Mouse (Mus musculus): ENCODE results near the gene Megf11.

The Megf11 gene

GRCm38 (mm10) chr9:64557846-64558530 is 172.6 kb downstream of the Megf11 start:
- no peak for DNase-seq (ENCODE audit: low read depth)

- DNase-seq (ENCODE audit: low read depth): peak; percentile 93
Measured at GRCm38 (mm10) chr9:64564315-64564767, 178.9 kb downstream of the Megf11 start.

- DNase-seq (ENCODE audit: low read depth): no peak
Measured at GRCm38 (mm10) chr9:64565915-64566314, 180.5 kb downstream of the Megf11 start.

- no peak for DNase-seq (ENCODE audit: low read depth)
Measured at GRCm38 (mm10) chr9:64566376-64566775, 180.9 kb downstream of the Megf11 start.

- DNase-seq (ENCODE audit: low read depth): no peak
Measured at GRCm38 (mm10) chr9:64567482-64567881, 182.1 kb downstream of the Megf11 start.

- no peak for DNase-seq (ENCODE audit: low read depth)
Measured at GRCm38 (mm10) chr9:64568467-64569260, 183.2 kb downstream of the Megf11 start.

GRCm38 (mm10) chr9:64570448-64570847 is 185.0 kb downstream of the Megf11 start:
- DNase-seq (ENCODE audit: low read depth): no peak

- DNase-seq (ENCODE audit: low read depth): no peak
Measured at GRCm38 (mm10) chr9:64571091-64571490, 185.7 kb downstream of the Megf11 start.

GRCm38 (mm10) chr9:64572629-64573190 is 187.3 kb downstream of the Megf11 start:
- peak; percentile 5 for DNase-seq (ENCODE audit: low read depth)

- no peak for DNase-seq (ENCODE audit: low read depth)
Measured at GRCm38 (mm10) chr9:64575658-64576057, 190.2 kb downstream of the Megf11 start.

- no peak for DNase-seq (ENCODE audit: low read depth)
Measured at GRCm38 (mm10) chr9:64576143-64576878, 190.9 kb downstream of the Megf11 start.

GRCm38 (mm10) chr9:64577156-64577555 is 191.7 kb downstream of the Megf11 start:
- DNase-seq (ENCODE audit: low read depth): no peak

- DNase-seq (ENCODE audit: low read depth): no peak
Measured at GRCm38 (mm10) chr9:64578014-64578413, 192.6 kb downstream of the Megf11 start.

GRCm38 (mm10) chr9:64579306-64579705 is 193.9 kb downstream of the Megf11 start:
- no peak for DNase-seq (ENCODE audit: low read depth)

- no peak for DNase-seq (ENCODE audit: low read depth)
Measured at GRCm38 (mm10) chr9:64586292-64586691, 200.9 kb downstream of the Megf11 start.

GRCm38 (mm10) chr9:64587991-64588390 is 202.6 kb downstream of the Megf11 start:
- no peak for DNase-seq (ENCODE audit: low read depth)

- peak; percentile 51 for DNase-seq (ENCODE audit: low read depth)
Measured at GRCm38 (mm10) chr9:64590634-64591041, 205.2 kb downstream of the Megf11 start.

GRCm38 (mm10) chr9:64591436-64591835 is 206.0 kb downstream of the Megf11 start:
- DNase-seq (ENCODE audit: low read depth): no peak

- DNase-seq (ENCODE audit: low read depth): no peak
Measured at GRCm38 (mm10) chr9:64594442-64594841, 209.0 kb downstream of the Megf11 start.

- no peak for DNase-seq (ENCODE audit: low read depth)
Measured at GRCm38 (mm10) chr9:64598427-64598826, 213.0 kb downstream of the Megf11 start.

- peak; percentile 69 for DNase-seq (ENCODE audit: low read depth)
Measured at GRCm38 (mm10) chr9:64600731-64601130, 215.3 kb downstream of the Megf11 start.

- DNase-seq (ENCODE audit: low read depth): no peak
Measured at GRCm38 (mm10) chr9:64602895-64603294, 217.5 kb downstream of the Megf11 start.

All from 416B (cell line).